Mouse (Mus musculus): Measurements from ENCODE around the gene Spg11.

DNA sequence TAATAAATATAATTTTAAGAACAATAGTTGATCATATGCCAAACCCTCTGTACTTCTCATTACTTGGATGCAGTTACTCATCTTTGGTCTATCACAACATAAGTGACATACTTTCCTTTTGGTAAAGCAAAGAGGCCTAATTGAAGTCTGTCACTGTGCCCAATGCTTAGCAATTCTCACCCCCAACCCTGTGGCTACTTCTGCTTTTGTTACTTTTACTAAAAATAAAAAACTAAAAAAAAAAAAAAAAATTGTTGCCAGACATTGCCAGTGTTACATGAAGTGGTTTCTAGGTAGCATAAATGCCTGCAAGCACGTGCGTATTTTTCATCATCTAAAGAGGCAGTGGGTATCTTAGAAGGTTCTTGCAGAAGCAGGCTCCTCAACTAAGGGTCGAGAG, 34.7 kb upstream of the Spg11 start:
- TF ChIP-seq POLR2A (IDR thresholded peaks at IDR 0.05; ENCODE audit: borderline replicate concordance, extremely low read depth, insufficient read depth, insufficient read length, poor library complexity, severe bottlenecking) (no peak), CTCF (IDR thresholded peaks at IDR 0.05; ENCODE audit: borderline replicate concordance, extremely low read depth, insufficient read depth, insufficient read length) (no peak)
